Mouse (Mus musculus): ENCODE measurements around the gene Fastkd2. TPM values are rescaled to one million over a fixed set of nuclear protein-coding genes. Genes with fewer than 3 reads are reported as not detected.

Fastkd2 gene
- polyA plus RNA-seq, 1 experiment from 2014 or later = 45.3 TPM

GRCm38 (mm10) chr1:63768112-63768511 lies 37.7 kb downstream of the Fastkd2 start:
- Histone ChIP-seq H3K9me3 (replicated peaks) (no peaks in the 10 kb centered on the region), H3K27me3 (no peaks in the 10 kb centered on the region; the same call in 1 of the 2 replicates), H3K9ac (no peak overlapping the region), H3K4me3 (no peak overlapping the region), H3K4me1 (replicated peaks) (0 out of 2 replicates have a peak, but pooled peaks cover 2% of the 10 kb centered on the region), H3K36me3 (no peaks in the 10 kb centered on the region), H3K27ac (no peak overlapping the region), H3K4me2 (no peak overlapping the region)
- no peak for ATAC-seq (replicated peaks; ENCODE audit: insufficient number of reproducible peaks, insufficient read depth, low FRiP score, low read depth)
- 38% methylated on average over 8 of the region's 8 CpGs for WGBS

- Histone ChIP-seq H3K4me2 (no peak within 1 kb of the TSS), H3K4me3 (no peak within 1 kb of the TSS), H3K27me3 (no peaks in the 10 kb centered on the region; the same call in 1 of the 2 replicates), H3K9ac (no peak within 1 kb of the TSS), H3K36me3 (no peaks in the 10 kb centered on the region), H3K27ac (no peak within 1 kb of the TSS), H3K9me3 (replicated peaks) (no peaks in the 10 kb centered on the region), H3K4me1 (replicated peaks) (0 out of 2 replicates have a peak, but pooled peaks cover 2% of the 10 kb centered on the region)
- no peak for ATAC-seq (replicated peaks; ENCODE audit: insufficient number of reproducible peaks, insufficient read depth, low FRiP score, low read depth)
- WGBS = 76% methylated on average over 5 of the region's 5 CpGs
These were observed 38.8 kb downstream of the Fastkd2 start, which contains the start of gene 4933402D24Rik for GRCm38 (mm10) chr1:63769167-63769566. TSS of gene 4933402D24Rik (minus strand) at chr1:63769267.

GRCm38 (mm10) chr1:63770309-63770708 lies 39.9 kb downstream of the Fastkd2 start:
- 76% methylated on average over 7 of the region's 7 CpGs for WGBS

GRCm38 (mm10) chr1:63776396-63776795 lies 46.0 kb downstream of the Fastkd2 start:
- 29% methylated on average over 1 of the region's 1 CpGs for WGBS
- H3K27me3 ChIP-seq = no peaks in the 10 kb centered on the region

More at GRCm38 (mm10) chr1:63770309-63770708, 39.9 kb downstream of the Fastkd2 start:
- no peak for ATAC-seq (replicated peaks; ENCODE audit: insufficient number of reproducible peaks, insufficient read depth, low FRiP score, low read depth)
- no peak overlapping the region for H3K4me2 ChIP-seq
- H3K9ac ChIP-seq = no peak overlapping the region
- H3K27me3 ChIP-seq = no peaks in the 10 kb centered on the region; the same call in 1 of the 2 replicates
- H3K4me3 ChIP-seq = no peak overlapping the region
- no peaks in the 10 kb centered on the region for H3K36me3 ChIP-seq
- H3K9me3 ChIP-seq (replicated peaks) = no peaks in the 10 kb centered on the region
- 0 out of 2 replicates have a peak, but pooled peaks cover 2% of the 10 kb centered on the region for H3K4me1 ChIP-seq (replicated peaks)
- no peak overlapping the region for H3K27ac ChIP-seq

GRCm38 (mm10) chr1:63776902-63777630 lies 46.7 kb downstream of the Fastkd2 start:
- H3K27me3 ChIP-seq = no peaks in the 10 kb centered on the region
- no peaks in the 10 kb centered on the region for H3K36me3 ChIP-seq
- H3K9ac ChIP-seq = no peak overlapping the region
- no peaks in the 10 kb centered on the region for H3K9me3 ChIP-seq (replicated peaks)
- 37% methylated on average over 4 of the region's 4 CpGs for WGBS
- no peak for ATAC-seq (replicated peaks; ENCODE audit: insufficient number of reproducible peaks, insufficient read depth, low FRiP score, low read depth)
- no peak overlapping the region for H3K4me2 ChIP-seq
- H3K4me1 ChIP-seq (replicated peaks) = no peaks in the 10 kb centered on the region
- no peak overlapping the region for H3K27ac ChIP-seq
- no peak overlapping the region for H3K4me3 ChIP-seq

More at GRCm38 (mm10) chr1:63776396-63776795, 46.0 kb downstream of the Fastkd2 start:
- H3K4me1 ChIP-seq (replicated peaks) = no peaks in the 10 kb centered on the region
- H3K9me3 ChIP-seq (replicated peaks) = no peaks in the 10 kb centered on the region
- H3K27ac ChIP-seq = no peak overlapping the region
- H3K36me3 ChIP-seq = no peaks in the 10 kb centered on the region
- no peak for ATAC-seq (replicated peaks; ENCODE audit: insufficient number of reproducible peaks, insufficient read depth, low FRiP score, low read depth)
- H3K9ac ChIP-seq = no peak overlapping the region
- no peak overlapping the region for H3K4me2 ChIP-seq
- H3K4me3 ChIP-seq = no peak overlapping the region

- Histone ChIP-seq H3K4me3 (no peak overlapping the region), H3K9me3 (replicated peaks) (no peaks in the 10 kb centered on the region), H3K4me2 (no peak overlapping the region), H3K27ac (no peak overlapping the region), H3K27me3 (no peaks in the 10 kb centered on the region), H3K36me3 (no peaks in the 10 kb centered on the region), H3K9ac (no peak overlapping the region), H3K4me1 (replicated peaks) (no peaks in the 10 kb centered on the region)
- no peak for ATAC-seq (replicated peaks; ENCODE audit: insufficient number of reproducible peaks, insufficient read depth, low FRiP score, low read depth)
These were observed 63.9 kb downstream of the Fastkd2 start for GRCm38 (mm10) chr1:63794326-63794725.

Other genes with a start within 250 kb of the Fastkd2 start
- not detected in 2 replicates for gene Gm39653, start 114.6 kb upstream of the Fastkd2 start, polyA plus RNA-seq (2015; fragmentation: Nextera tagmentation; extraction: Ambion mirVana)
- gene Dytn, start 43.7 kb upstream of the Fastkd2 start, polyA plus RNA-seq (2015; fragmentation: Nextera tagmentation; extraction: Ambion mirVana) = not detected in 2 replicates
- gene Mdh1b, start 296 bp upstream of the Fastkd2 start, polyA plus RNA-seq (2015; fragmentation: Nextera tagmentation; extraction: Ambion mirVana) = 0.10 TPM in 1 of 2 replicates, not detected in the other
- 0.09 and 0.10 TPM in 2 replicates for gene 4933402D24Rik, start 38.7 kb downstream of the Fastkd2 start, polyA plus RNA-seq (2015; fragmentation: Nextera tagmentation; extraction: Ambion mirVana)

Data from heart, embryonic 15.5 days (tissue).